Mouse (Mus musculus) thymus, postnatal 14 days (tissue): Measurements from ENCODE around the gene Txnrd2.

Experiments used
- DNase-seq: peaks from one replicate; pipeline ENCODE4 v3.0.0; 2021

Txnrd2 gene

DNA sequence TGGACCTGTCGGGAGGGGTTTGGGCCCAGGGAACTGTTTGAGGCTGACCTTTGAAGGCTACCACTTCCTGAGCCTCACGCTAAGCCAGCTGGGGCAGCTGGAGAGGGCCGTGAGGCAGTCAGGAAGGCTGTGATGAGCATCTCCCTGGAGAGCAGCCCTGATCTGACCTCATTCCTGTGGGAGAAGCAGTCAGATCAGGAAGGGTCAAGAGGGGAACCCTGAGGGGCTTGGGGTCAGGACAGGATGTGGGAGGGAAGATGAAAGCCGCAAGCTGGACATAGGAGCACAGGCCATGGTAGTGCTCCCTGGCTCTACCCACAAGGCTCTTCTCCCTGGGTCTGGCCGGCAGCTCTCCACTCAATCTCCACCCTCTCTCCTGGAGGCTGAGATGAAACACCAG, 27.7 kb downstream of the Txnrd2 start:
- no peak for DNase-seq

DNA sequence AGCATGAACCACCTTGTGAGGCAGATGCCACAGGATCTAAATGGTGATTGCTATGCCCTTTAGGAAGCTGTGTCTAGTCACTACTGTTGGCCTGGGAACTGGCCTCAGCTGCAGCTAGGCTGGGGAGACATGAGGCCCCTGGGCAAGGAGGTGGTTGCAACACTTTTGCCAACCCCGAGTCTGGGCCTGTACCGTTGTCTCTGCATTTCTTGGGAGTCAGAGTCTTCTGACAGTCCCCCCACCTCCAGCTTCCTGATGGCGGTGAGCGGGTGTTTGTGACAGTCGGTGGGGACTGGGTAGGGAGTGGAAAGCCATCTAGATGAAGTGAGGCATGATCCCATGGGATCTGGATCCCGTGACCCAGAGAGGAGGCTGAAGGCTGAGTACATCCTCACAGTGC, 29.2 kb downstream of the Txnrd2 start:
- DNase-seq = no peak

DNA sequence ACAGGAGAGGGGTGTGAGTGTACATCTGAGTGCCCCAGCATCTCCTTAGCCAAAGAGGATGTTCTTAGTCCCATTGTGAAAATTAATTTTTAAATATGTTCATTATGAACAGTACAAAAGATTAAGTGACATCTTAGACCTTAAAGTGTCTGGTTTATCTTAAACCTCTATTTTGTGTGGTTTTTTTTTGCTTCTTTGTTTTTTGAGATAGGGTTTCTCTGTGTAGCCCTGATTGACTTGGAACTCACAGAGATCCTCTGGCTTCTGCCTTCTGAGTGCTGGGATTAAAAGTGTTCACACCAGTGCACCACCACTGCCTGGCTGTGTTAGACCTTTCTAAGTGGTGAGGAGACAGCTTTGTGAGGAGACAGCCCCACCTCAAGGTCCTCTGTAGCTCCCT, 32.5 kb downstream of the Txnrd2 start:
- no peak for DNase-seq

DNA sequence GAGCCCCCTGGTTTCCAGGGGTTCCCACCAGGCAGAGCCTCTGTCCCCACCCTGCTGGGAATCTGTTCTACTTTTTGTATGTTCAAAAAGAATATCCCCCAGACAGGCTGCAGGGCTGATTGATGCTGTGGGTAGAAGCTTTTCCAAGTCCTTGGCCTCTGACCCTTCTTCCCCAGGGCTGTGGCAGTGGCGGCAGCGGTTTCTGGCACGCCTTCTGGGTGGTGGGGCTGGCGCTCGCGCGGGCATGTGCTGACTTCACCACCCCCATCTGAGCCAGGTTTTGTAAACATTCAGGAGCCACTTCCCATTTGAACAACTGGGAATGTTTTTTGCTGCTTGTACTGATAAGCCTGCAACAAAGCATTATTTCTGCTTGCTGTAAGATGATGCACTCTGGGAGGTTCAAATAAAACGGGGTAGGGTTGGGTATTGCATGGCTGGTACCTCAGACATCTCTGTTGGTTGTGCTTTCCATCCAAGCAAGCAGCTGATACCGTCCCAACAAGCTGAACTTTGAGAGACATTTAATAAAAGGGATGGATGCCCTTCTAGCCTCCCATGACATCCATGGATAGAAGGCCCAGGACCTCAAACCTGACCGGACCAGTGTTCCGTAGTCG, 33.3 kb downstream of the Txnrd2 start:
- DNase-seq = peak; percentile 72

DNA sequence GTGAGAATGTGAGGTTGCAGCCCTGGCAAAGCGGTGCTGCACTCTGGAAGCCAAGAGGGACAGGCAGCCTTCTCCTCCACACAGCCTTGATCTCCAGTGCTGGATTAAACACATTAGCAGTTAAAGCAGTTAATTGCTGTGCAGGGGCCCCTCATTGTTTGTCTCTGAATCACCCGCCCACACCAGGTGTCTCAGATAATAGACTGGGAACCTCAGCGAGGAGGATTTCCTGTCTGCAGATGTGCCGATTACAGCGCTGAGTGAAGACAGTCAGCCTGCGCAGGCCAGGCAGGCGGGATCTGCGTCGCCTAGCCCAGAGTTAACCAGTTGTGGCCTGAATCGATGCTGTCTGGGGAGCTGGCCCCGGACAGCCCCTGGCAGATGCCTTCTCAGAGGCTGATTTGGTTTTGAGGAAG, 33.8 kb downstream of the Txnrd2 start:
- peak; percentile 89 for DNase-seq

DNA sequence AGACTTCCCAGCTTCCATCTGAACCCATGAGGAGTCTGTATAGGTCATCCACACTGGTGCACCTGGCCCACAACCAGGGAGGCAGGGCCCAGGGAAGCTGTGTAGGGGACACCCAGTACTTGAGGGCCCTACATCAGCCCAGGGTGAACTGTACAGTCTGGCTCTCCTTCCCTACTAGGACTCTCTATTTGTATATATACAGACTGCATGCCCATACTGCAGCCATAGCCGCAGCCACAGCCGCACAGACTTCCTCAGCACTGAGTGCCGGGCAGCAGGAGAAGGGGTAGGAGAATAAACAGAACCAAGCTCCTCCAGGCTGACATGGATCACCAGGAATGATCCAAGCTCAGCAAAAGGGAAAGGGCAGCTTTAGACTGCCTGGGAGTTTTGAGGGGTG, 34.6 kb downstream of the Txnrd2 start:
- peak; percentile 37 for DNase-seq

DNA sequence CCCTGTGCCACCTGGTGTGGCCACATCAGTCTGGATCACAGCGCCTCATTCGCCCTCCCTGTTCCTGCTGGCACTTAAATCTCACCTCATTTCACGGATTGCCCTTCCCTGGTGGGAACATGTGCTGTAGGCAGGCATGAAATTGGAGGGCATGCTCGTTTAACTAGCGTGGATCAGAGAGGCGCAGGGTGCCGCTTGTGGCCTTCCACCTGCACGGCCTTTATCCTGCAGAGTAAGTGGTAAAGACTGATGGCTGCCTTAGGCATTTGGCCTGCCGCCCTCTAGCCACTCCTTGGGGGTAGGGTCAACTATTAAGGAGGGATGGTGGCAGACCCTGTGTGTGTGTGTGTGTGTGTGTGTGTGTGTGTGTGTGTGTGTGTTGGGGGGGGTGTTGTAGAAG, 35.8 kb downstream of the Txnrd2 start:
- DNase-seq = peak; percentile 54

DNA sequence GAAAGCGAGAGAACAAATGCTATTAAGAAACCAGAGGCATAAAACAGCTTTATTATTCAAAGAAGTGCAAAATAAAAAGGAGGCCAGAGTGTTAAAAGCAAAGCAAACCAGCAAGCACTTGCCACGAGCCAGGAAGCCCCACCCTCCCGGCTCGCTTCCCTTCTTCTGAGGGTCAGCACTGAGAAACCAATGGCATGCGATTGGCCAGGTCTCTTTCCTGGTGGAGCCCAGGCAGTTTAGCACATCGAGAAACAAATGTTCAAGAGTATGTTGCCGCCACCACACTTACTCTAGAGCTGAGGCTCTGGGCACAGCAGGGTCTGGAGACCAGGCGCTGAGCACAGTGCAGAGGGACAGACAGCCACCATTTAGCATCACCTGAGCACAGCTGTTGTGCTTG, 36.4 kb downstream of the Txnrd2 start:
- peak; percentile 58 for DNase-seq

DNA sequence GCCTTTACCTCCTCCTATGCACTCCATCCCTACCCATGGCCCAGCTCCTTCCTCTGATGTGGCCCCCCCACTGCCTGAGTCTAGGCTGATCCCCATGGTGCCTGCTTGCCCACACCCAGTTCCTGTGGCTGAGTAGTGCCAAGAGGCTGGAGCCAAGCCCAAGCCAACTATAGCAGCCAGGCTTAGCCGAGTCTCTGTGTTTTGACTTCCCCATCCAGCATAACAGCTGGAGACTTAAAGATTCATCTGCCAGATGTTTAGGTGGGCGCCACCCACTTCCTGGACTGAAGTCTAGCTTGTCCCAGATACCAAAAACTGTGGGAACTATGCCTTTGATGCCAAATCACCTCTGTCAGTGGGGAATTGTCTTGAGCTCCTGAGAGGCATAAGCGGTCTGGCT, 38.1 kb downstream of the Txnrd2 start:
- peak; percentile 51 for DNase-seq

DNA sequence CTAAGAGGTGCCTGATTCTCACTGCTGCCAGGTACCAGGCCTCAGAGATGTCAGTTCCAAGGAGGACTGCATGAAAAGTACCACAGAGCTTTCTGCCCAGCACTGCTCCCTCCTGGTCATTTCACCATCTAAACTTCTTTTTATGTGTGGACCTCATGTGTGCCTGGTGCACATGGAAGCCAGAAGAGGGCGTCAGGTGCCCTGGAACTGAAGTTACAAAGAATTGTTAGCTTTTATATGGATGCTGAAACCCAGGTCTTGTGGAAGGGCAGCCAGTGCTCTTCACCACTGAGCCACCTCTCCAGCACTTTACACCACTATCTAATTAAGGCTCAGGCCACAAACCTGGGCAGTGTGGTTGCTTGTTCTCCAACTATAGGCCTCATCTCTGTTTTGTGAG, 44.6 kb downstream of the Txnrd2 start:
- DNase-seq = no peak

DNA sequence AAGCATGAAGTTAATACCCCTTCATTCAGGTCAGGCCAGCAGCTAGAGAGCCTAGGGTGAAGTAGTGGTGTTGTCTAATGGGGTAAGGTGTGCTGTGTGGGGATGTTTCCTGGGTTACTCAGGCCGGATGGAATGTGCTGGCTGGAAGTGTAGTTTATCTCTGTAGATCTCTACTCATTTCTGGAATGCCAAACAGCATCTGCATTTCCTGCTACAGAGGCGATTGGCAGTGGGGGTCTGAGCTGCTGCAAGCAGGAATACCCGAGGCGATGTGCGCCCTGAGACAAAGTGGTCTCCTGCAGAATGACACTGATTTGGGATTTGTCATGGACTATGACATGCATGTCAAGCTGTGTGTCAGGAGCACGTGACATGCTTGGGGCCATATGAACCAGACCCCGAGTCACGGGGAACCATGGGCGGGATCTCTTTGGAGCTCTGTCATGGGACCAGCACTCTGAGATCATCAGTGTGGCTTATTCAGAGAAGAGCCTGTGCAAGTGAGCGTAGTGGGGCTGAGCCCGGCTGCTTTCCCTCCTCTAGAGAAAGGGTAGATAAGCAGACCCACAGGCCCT, 45.3 kb downstream of the Txnrd2 start:
- no peak for DNase-seq

DNA sequence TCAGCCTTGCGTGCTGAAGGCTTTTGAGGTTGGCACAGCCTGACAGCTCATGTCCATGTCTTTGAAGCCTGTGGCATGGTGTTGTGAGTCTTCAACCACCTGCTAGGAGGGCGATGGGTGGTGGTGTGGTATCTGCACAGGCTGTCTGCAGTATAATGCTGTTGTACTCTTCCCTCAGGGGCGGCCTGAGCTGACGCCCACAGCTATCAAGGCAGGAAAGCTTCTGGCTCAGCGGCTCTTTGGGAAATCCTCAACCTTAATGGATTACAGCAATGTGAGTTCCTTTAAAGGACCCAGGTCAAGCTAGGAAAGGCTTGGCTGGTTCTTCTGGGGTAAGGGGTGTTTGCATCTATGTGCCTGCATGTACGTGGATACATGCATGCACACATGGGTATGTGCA, 45.8 kb downstream of the Txnrd2 start:
- DNase-seq = no peak

DNA sequence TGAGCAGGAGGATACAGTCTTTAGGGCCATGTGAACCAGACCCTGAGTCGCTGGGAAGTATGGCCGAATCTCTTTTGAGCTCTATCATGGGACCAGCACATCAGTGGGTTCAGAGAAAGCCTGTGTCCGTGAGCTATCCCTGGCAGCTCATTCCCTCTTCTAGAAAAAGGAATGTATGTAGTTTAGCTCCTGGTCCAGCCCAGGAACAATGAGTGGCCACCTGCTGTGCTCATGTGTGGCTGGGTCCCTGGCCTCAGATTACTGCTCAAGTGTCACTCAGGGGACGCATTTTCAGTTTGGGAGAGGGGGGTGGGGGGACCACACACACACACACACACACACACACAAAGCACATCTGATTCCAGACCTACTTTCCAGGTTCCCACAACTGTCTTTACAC, 46.2 kb downstream of the Txnrd2 start:
- DNase-seq = no peak

DNA sequence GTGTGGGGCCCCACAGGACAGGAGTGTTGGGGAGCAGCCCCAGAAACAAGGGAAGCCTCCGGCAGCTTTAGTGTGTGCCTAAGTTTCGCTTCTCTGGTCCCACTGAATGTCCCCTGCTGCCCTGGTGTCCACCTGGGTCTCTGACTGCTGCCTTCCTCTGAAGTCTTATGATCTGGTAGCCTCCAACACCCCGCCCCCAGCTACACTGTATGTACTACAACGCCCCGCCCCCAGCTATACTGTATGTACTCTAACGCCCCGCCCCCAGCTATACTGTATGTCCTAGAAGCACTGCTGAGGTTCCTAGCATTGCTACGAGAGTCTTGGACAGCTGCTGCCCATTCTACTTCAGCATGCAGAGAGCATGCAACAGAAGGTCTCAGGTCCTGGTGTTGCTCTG, 46.8 kb downstream of the Txnrd2 start:
- DNase-seq = peak; percentile 54

DNA sequence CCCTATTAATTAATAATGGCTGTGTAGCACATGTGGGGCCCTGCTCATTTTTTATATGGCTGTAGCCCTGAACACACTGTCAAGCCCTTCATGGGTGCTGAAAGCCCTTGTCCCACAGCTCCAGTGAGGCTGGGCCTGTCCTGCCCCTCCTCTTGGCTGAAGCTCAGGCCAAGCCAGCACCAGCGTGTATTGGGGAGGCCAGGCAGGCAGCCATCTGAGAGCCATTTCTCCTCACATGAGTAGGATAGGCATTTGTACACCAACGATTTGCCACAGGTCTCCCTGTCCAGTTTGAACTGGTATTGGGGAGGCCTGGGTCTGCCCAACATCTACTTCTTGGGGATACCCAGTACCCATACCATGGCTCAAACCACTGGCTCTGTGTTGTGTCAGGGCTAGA, 47.8 kb downstream of the Txnrd2 start:
- DNase-seq = no peak

DNA sequence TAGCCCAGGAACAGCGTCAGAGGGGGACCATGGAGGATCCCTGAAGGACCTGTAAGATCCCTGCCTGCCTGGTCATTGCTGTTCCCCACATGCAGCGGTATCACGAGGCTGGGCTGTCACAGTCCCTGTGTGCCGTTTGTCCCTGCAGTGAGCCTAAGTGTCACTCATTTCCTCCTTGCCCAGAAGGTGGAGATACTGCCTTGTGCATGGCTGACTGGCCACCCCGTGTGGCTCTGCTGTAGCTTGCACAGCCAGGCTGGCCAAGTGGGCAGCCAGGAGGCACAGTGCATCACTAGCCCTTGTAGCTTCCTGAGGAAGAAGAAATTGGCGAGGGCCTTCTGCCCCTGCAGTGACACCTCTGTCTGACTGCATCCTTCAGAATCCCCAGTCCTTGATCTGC, 51.8 kb downstream of the Txnrd2 start:
- no peak for DNase-seq

DNA sequence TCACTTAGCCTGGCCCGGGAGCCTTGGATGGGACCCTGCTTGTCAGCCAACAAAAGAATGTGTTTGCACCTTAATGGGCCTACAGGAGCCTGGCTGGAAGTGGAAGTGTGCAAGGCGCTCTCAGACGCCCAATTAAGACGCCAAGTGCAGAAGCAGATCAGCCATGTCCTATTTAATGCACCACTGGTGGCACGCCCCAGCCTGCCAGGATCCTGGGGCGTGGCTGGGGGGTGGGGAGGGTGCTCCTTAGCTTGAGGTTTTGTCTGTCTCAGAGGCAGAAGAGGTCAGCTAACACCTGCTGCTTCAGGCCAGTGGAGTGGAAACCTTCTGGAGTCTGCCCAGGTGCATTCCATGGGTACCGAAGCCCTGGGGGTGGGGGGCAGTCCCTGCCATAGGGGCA, 53.5 kb downstream of the Txnrd2 start:
- no peak for DNase-seq

DNA sequence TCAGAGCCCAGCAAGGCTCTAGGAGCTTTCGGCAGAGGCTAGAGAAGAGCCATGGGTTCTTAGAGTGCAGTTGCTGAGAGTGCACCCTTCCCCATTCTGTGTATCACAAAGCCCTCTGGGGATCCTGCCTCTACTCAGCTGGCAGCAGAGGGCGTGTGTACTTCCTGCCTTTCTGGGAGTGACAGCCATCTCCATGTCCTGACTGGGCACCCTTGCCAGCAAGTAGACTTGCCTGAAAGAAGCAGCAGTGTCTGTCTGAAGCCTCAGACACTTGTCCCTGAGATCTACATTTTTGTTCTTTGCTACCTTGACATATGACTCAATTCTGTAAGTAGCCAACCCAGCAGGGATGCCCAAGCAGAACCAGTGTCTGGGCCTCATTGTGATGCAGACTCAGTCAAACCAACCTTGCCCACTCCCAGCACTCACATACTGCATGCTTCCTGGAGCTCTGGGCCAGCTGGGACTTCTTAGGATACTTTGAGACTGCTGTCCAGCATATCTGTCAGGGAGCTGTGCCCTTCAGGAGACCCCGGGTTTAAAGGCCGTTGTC, 54.8 kb downstream of the Txnrd2 start:
- DNase-seq = peak; percentile 50

DNA sequence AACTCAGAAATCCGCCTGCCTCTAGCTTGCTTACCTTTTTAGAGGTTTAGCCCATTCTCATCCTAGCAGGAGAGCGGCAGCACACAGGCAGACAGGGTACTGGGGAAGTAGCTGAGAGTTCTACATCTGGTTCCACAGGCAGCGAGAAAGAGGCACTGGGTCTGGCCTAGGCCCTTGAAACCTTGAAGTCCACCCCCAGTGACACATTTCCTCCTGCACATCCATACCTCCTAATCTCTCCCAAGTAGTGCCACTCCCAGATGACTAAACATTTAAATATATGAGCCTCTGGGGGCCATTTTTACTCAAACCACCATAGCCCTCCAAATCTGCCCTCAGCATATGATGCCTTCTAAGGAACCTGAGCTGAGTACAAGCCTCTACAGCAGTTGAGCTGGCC, 56.2 kb downstream of the Txnrd2 start:
- DNase-seq = no peak

DNA sequence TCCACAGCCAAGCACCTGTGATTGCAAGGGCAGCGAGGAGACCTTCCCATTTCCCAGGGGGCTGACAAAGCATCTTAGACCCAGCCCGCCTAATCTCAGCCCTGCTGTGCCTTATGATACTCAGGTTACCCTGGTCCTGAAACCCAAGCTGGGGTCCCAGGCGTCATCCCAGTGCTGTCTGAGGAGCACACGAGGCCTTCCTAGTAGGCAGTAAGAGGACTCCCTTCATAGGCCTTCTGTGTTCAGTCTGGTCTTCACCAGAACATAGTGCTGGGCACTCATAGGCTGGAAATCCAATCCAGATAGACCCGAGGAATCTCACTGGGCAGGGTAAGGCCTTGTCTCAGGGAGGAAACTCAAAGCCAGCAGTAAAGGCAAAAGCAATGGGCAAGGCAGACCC, 57.7 kb downstream of the Txnrd2 start:
- DNase-seq = no peak

DNA sequence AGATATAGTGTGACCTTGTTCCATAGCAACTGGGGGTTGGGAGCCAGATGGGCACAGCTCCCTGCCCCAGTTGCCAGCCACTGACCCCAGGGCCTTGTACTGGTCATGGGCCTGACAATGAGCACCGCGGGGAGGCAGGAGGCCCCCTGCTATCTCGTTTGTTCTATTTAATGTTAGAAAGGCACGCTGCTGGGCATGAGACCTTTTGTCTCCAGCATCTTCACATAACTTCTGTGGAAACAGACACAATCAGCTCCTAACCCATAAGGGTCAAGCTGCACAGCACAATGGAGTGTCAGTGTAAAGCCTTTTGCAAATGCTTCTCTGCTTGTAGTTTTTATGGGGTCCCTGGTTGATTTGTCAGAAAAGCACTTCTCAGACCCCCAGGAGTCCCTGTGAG, 58.2 kb downstream of the Txnrd2 start:
- DNase-seq = no peak

DNA sequence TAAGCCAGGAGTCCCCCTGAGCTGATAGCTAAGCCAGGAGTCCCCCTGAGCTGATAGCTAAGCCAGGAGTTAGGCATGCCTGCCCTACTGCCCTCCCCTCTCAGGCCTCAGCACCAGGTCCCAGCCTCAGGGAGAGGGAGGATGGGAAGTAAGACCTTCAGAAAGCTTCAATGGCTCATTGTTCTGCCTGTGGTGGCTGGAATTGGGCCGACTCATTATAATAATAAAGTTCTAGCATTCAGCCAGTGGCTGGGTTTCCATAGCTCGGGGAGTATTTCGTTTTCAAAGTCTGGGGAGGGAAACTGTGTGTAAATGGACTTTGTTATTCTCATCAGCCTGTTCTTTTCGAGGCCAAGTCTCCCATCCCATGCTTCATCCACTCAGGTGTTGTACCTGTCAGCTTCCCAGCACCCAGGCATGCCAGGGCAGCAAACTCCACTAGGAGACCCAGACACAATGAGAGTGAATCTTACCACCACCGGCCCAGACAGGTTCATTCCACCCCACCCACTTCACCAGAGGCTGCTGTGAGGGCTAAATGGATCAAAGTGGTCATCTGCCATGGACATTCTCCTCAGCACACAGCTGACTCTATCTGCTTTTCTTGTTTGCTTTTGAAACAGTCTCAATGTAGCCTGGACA, 58.7 kb downstream of the Txnrd2 start:
- no peak for DNase-seq

DNA sequence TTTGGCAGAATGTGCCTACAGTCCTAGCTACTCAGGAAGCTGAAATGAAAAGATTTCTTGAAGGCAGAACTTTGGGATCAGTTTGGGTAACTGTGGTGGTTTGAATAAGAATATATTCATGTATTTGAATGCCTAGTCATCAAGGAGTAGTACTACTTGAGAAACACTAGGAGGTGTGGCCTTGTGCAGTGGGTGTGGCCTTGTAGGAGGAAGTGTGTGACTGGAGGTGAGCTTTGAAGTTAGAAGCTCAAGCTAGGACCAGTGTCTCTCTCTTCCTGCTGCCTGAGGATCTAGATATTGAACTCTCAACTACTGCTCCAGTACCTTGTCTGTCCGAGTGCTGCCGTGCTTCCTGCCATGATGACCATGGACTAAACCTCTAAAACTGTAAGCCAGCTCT, 59.9 kb downstream of the Txnrd2 start:
- no peak for DNase-seq

DNA sequence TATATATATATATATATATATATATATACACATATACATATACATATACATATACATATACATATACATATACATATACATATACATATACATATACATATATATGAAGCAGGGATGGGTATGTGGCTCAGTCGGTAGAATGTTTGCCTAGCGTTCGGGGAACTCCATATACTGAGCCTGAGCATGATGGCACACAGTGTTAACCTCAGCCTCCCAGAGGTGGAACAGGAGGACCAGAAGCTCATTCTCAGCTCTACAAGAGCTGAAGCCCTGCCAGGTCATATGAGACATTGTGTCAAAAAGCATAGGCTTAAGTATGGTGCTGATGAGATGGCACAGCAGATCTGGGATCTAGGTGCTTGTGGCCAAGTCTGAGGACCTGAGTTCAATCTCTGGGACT, 64.1 kb downstream of the Txnrd2 start:
- no peak for DNase-seq

DNA sequence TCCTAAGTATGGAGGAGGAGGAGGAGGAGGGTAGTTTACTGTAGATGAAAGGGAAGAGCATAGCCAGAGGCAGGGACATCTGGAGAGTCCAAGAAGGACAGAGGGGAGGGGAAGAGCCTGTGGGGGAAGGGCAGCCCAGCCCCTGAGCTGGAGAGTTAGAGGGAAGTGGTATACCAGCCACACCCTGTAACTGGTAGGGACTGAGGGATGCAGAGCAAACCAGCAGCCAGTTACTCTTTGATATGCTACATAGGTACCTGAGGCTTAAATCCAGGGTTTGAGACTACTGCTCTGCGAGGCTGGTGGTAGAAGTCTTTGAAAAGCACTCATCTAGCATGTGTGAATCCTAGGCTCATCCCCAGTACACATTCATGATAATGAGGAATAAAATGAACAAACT, 64.7 kb downstream of the Txnrd2 start:
- no peak for DNase-seq
